Mouse (Mus musculus) testis, adult 2 months (tissue): Measurements from ENCODE around the gene Myo6. TPM values are rescaled to one million over a fixed set of nuclear protein-coding genes. Genes with fewer than 3 reads are reported as not detected.

Source experiments
- H3K27ac ChIP-seq: fragments of 200-500 bp; 2 replicates; pipeline ENCODE4 v1.5.1; 2012; ENCODE audit warnings: low read depth, low read length; ENCODE audit not compliant: control insufficient read depth, insufficient read depth
- H3K27me3 ChIP-seq: fragments of 200-500 bp; 2 replicates; pipeline ENCODE4 v1.6.1; 2012; ENCODE audit warnings: mild to moderate bottlenecking, low read length, moderate library complexity; ENCODE audit not compliant: control insufficient read depth, insufficient read depth
- H3K36me3 ChIP-seq: fragments of 200-500 bp; 2 replicates; pipeline ENCODE4 v1.6.1; 2012; ENCODE audit warnings: mild to moderate bottlenecking, low read length; ENCODE audit not compliant: control insufficient read depth, insufficient read depth
- H3K4me1 ChIP-seq: fragments of 200-500 bp; 2 replicates; pipeline ENCODE4 v1.6.1; 2012; ENCODE audit warnings: low read length; ENCODE audit not compliant: control insufficient read depth, insufficient read depth
- H3K4me3 ChIP-seq: fragments of 200-500 bp; 2 replicates; pipeline ENCODE4 v1.5.1; 2012; ENCODE audit warnings: low read depth, mild to moderate bottlenecking, low read length, moderate library complexity, mixed read lengths; ENCODE audit not compliant: control insufficient read depth
- CTCF ChIP-seq: fragments of 200-500 bp; IDR thresholded peaks from 2 replicates; pipeline ENCODE4 v1.5.1; 2012; ENCODE audit warnings: low read depth, mild to moderate bottlenecking, inconsistent platforms, low read length, moderate library complexity; ENCODE audit not compliant: control insufficient read depth, insufficient read depth, insufficient replicate concordance
- POLR2A ChIP-seq: fragments of 200-500 bp; IDR thresholded peaks from 2 replicates; pipeline ENCODE4 v1.6.1; 2012; ENCODE audit warnings: low read depth, mild to moderate bottlenecking, inconsistent platforms, low read length, moderate library complexity; ENCODE audit not compliant: control insufficient read depth
- polyA plus RNA-seq: library from polyadenylated mRNA; depleted of rRNA; stranded (reverse); fragments of >200 nt; gene quantifications from 2 replicates; pipeline ENCODE4 v1.2.3, GENCODE M21; 2012; rRNA removed

The Myo6 gene
- polyA plus RNA-seq, 1 experiment = 6.7 TPM

GRCm38 (mm10) chr9:80344451-80345000, 179.7 kb downstream of the Myo6 start:
- no peak for TF ChIP-seq POLR2A
- no peak for TF ChIP-seq CTCF
- no peak overlapping the region for H3K27ac ChIP-seq
- no peak overlapping the region for H3K4me3 ChIP-seq
- no peaks in the 10 kb centered on the region for H3K4me1 ChIP-seq
- H3K27me3 ChIP-seq = no peaks in the 10 kb centered on the region
- H3K36me3 ChIP-seq = no peaks in the 10 kb centered on the region

- TF ChIP-seq CTCF (no peak), POLR2A (no peak)
- Histone ChIP-seq H3K4me3 (peak overlapping the region; percentile 41), H3K27me3 (no peaks in the 10 kb centered on the region), H3K4me1 (peaks cover 2% of the 10 kb centered on the region; the same call in 1 of the 2 replicates), H3K27ac (no peak overlapping the region), H3K36me3 (no peaks in the 10 kb centered on the region)
Measured at GRCm38 (mm10) chr9:80351295-80351677, 186.5 kb downstream of the Myo6 start.

GRCm38 (mm10) chr9:80351678-80352331, 187.0 kb downstream of the Myo6 start:
- Histone ChIP-seq H3K36me3 (no peaks in the 10 kb centered on the region), H3K4me1 (peaks cover 2% of the 10 kb centered on the region; the same call in 1 of the 2 replicates), H3K4me3 (peak overlapping the region; percentile 41), H3K27me3 (no peaks in the 10 kb centered on the region), H3K27ac (no peak overlapping the region)
- TF ChIP-seq CTCF (no peak), POLR2A (no peak)

- Histone ChIP-seq H3K27me3 (no peaks in the 10 kb centered on the region), H3K27ac (no peak overlapping the region), H3K36me3 (no peaks in the 10 kb centered on the region), H3K4me1 (no peaks in the 10 kb centered on the region), H3K4me3 (no peak overlapping the region)
- TF ChIP-seq POLR2A (no peak), CTCF (no peak)
Measured at GRCm38 (mm10) chr9:80360063-80360462, 195.2 kb downstream of the Myo6 start.

Other genes starting within 250 kb of the Myo6 start
- gene Filip1, start 152.2 kb upstream of the Myo6 start, polyA plus RNA-seq = 6.8 and 7.8 TPM in 2 replicates
- 18.8 and 20.9 TPM in 2 replicates for gene Senp6, start 98.1 kb upstream of the Myo6 start, polyA plus RNA-seq